Mouse (Mus musculus) megakaryocyte, embryonic 14.5 days (primary cell): ENCODE data around the gene Rita1. TPM values are rescaled to one million over a fixed set of nuclear protein-coding genes. Genes with fewer than 3 reads are reported as not detected.

Experiments
- H3K27me3 ChIP-seq: replicated peaks from 2 replicates; pipeline ENCODE3; 2012; ENCODE audit warnings: inconsistent platforms
- H3K36me3 ChIP-seq: replicated peaks from 2 replicates; pipeline ENCODE3; 2012; ENCODE audit warnings: low read length, inconsistent platforms, mixed read lengths
- H3K4me1 ChIP-seq: 2 replicates; pipeline ENCODE4 v1.6.1; 2012; ENCODE audit warnings: inconsistent platforms
- H3K4me3 ChIP-seq: replicated peaks from 2 replicates; pipeline ENCODE3; 2012; ENCODE audit warnings: moderate library complexity, mild to moderate bottlenecking, inconsistent platforms
- H3K9me3 ChIP-seq: 2 replicates; pipeline ENCODE4 v1.6.1; 2012; ENCODE audit warnings: inconsistent platforms
- FLI1 ChIP-seq: IDR thresholded peaks from 2 replicates; pipeline ENCODE4 v1.6.1; 2012; ENCODE audit warnings: low read length, inconsistent platforms, mixed read lengths
- GATA1 ChIP-seq: IDR thresholded peaks from 3 replicates; pipeline ENCODE4 v1.6.1; 2012; ENCODE audit warnings: mixed read lengths, low read length, inconsistent platforms, borderline replicate concordance
- polyA plus RNA-seq: library from polyadenylated mRNA; stranded (reverse); fragments of >175 nt; gene quantifications from 2 replicates; pipeline ENCODE4 v1.2.3, GENCODE M21; 2012; ENCODE audit warnings: low replicate concordance; ENCODE audit not compliant: insufficient read depth

Gene Rita1
- polyA plus RNA-seq, 1 experiment, result 30.9 TPM

DNA sequence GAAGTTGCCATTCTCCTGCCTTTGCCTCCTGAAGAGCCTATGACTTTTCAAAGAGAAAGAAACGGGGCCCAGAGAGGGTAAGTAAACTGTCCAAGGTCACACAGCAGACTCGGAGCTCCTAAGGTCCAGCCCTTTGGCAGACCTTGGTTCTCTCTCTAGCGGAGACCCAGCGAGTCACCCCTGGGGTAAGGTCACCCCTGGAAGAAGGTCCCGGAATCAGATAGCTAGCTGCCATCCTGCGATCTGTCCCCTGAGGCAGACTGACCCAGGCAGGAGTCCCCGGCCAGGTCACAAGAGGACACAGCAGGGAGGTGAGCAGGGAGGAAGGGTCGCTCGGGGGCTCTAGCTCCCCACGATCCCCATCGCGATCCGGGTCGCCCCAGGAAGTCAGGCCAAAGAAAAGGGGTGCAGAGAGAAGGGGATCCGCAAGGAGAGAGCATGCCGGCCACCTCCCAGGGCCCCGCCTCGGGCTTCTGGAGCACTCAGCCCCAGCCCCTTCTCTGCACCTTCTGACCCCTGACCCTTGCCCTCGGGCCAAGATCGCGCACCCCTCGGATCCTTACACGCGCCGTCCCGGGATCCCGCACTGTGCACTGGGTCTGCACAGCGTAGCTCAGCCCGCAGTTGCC, 24.3 kb downstream of the Rita1 start:
- Histone ChIP-seq H3K4me1 (peaks cover 53% of the 10 kb centered on the region), H3K9me3 (peaks cover 11% of the 10 kb centered on the region)

DNA sequence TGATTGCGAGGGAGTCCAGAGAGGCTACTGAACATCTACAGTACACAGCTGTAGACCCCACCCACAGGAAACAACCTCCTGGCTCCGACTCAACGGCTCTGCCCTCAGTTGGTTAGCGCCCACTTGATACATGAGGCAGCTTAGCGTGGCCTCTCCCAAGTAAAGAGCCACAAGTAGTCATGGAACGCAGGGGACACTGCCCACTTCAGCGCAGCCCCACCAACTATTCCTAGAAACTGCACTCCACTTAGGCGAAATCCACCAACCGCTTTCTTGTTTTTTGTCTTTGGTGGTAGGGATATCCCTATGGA, 24.8 kb downstream of the Rita1 start:
- H3K36me3 ChIP-seq, result peaks cover 27% of the 10 kb centered on the region
- peak overlapping the region; percentile 98 for H3K4me3 ChIP-seq
- H3K27me3 ChIP-seq, result no peaks in the 10 kb centered on the region
- peaks cover 54% of the 10 kb centered on the region for H3K4me1 ChIP-seq
- peaks cover 11% of the 10 kb centered on the region for H3K9me3 ChIP-seq
- TF ChIP-seq FLI1, result no peak
- no peak for TF ChIP-seq GATA1

More for the DNA sequence above, 24.3 kb downstream of the Rita1 start:
- Histone ChIP-seq H3K36me3 (peaks cover 24% of the 10 kb centered on the region), H3K4me3 (peak overlapping the region; percentile 98), H3K27me3 (no peaks in the 10 kb centered on the region)
- TF ChIP-seq GATA1, result no peak
- no peak for TF ChIP-seq FLI1

DNA sequence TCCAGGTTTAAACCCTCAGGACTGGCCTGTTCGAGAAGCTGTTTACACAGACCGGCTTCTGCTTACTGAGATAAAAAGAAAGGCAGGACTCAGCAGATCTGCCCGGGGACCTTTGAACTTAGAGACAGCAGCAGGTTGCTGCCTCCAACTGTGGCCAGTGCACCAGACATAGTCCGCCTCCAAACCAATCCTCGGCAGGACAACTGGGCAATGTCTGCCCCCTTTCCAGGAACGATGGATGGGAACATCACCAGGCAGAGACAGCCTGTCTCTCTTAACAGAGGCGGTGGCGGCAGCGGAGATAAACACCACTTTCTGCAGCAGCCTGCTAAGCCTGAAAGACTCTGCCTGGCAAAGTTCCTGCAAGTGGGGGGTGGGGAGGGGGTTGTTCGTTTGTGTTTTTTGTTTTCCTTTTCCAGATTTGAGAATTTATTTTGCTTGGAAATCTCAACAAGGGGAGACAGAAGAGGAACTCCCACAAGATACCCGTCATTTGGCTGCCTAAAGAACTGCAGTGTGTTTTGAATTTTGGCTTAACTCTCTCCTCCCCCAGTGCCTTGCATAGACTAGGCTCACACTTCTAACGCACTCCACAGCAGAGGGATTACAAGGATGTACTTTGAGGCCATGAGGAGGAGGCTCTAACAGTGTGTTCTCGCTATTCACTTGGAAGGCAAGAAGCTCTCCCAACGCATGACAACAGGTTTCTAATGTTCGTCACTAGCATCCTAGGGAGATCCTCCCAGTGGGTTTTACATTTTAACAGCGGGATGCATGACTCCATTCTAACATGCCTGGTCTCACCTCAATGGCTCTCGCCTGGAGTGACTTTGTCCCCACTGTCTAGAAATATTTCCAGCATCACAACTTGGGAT, 25.4 kb downstream of the Rita1 start:
- H3K9me3 ChIP-seq, result peaks cover 5% of the 10 kb centered on the region
- H3K4me1 ChIP-seq, result peaks cover 58% of the 10 kb centered on the region
- no peak for TF ChIP-seq FLI1
- peak overlapping the region; percentile 98 for H3K4me3 ChIP-seq
- H3K36me3 ChIP-seq, result peaks cover 31% of the 10 kb centered on the region
- no peaks in the 10 kb centered on the region for H3K27me3 ChIP-seq

DNA sequence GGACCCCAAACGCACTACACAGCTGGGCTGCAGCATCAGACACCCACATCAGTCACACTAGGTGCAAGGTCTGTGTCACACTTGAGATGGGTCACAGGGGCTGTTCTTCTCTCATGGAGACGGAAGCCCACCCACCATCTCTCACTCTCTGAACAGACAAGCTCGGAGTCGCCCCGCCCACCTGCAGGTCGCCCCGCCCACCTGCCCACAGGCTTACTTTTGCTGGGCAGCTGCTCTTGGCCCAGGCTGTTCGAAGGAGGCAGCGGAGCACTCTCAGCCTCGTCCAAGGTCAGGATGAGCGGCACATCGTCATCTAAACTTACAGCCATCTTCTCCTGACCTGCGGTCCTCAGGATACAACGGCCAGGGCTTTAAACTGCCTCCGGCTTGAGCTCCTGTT, 27.4 kb downstream of the Rita1 start:
- Histone ChIP-seq H3K27me3 (peaks cover 2% of the 10 kb centered on the region), H3K4me1 (peaks cover 70% of the 10 kb centered on the region), H3K36me3 (peaks cover 49% of the 10 kb centered on the region), H3K4me3 (no peak overlapping the region), H3K9me3 (peaks cover 4% of the 10 kb centered on the region)
- no peak for TF ChIP-seq FLI1
- TF ChIP-seq GATA1, result no peak

DNA sequence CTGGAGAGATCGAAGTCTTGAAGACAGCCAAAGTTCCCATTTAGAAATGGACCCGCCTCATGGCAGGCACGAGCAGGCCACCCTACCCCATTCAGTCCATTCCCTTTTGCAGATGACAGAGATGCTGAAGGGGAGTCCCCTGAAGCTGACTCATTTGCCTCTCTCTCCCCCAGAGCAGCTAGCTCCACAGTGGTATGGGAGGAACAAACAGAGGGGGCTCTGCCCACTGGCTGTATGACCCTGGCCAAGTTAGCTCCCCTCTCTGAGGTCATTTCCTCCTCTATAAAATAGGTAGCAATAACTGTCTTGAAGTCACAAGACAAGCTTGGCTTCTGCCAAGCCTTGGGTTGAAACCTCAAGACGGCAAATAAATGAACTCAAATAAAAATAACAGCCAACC, 28.9 kb downstream of the Rita1 start:
- peaks cover 4% of the 10 kb centered on the region for H3K27me3 ChIP-seq

DNA sequence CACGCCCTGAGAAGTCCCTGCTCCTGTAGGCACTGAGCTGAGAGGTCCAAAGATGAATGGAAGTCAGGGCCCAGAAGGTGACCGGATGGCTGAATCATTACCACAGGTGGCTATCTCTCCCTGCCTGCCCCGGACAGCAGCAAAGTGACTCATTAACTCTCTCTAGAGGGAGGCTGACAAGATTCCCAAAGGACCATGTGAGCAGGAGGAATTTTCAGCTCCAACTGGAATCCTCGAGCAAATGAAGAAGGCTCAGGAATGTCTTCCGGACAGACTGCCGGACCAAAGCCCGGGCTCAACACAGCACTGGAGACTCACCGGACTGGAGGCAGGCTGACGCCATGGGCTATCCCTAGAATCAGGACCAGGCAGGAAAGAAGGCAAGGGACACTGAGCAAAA, 30.4 kb downstream of the Rita1 start:
- peaks cover 81% of the 10 kb centered on the region for H3K4me1 ChIP-seq
- peaks cover 4% of the 10 kb centered on the region for H3K27me3 ChIP-seq
- no peak overlapping the region for H3K4me3 ChIP-seq
- peaks cover 51% of the 10 kb centered on the region for H3K36me3 ChIP-seq
- TF ChIP-seq GATA1 (no peak), FLI1 (no peak)
- peaks cover 4% of the 10 kb centered on the region for H3K9me3 ChIP-seq

More for the DNA sequence above, 28.9 kb downstream of the Rita1 start:
- H3K9me3 ChIP-seq, result peaks cover 4% of the 10 kb centered on the region
- peaks cover 51% of the 10 kb centered on the region for H3K36me3 ChIP-seq
- peaks cover 78% of the 10 kb centered on the region for H3K4me1 ChIP-seq
- H3K4me3 ChIP-seq, result no peak overlapping the region
- TF ChIP-seq GATA1 (no peak), FLI1 (no peak)

DNA sequence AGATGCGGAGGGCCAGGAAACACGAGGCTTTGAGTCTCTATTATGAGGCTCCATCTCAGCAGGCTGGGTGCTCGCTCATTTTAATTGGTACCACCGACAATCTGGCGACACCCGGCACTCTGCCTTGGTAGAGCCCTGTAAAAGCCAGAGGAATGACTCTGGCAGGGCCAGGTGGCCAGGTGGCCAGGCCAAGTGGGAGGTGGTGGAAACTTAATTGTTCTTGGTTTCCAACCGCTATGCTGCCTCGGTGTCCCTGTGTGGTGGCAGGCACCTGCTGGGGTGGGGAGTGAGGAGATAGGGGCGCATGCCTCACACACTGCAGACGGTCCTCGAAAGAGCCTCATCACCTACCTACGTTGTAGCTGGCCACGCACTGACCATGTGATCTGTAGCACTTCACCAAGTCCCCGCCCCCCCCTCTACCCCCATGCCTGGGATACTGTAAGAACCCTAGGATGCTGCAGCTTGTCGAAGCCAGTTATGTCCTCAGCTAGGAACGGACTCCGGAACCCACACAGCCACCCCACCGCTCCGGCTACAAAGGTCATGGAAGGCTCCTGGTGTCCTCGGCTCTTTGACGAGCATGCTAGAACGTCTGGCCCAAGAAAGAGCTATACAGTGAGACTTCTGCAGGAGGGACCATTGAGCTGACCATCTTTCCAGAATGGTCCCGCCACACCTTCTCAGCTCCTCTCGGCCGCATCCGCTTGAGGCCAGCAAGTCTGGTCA, 32.3 kb downstream of the Rita1 start:
- peaks cover 78% of the 10 kb centered on the region for H3K4me1 ChIP-seq
- H3K27me3 ChIP-seq, result peaks cover 4% of the 10 kb centered on the region
- H3K9me3 ChIP-seq, result peaks cover 4% of the 10 kb centered on the region
- TF ChIP-seq FLI1 (no peak), GATA1 (no peak)
- peak overlapping the region; percentile 43 for H3K4me3 ChIP-seq
- peaks cover 52% of the 10 kb centered on the region for H3K36me3 ChIP-seq

DNA sequence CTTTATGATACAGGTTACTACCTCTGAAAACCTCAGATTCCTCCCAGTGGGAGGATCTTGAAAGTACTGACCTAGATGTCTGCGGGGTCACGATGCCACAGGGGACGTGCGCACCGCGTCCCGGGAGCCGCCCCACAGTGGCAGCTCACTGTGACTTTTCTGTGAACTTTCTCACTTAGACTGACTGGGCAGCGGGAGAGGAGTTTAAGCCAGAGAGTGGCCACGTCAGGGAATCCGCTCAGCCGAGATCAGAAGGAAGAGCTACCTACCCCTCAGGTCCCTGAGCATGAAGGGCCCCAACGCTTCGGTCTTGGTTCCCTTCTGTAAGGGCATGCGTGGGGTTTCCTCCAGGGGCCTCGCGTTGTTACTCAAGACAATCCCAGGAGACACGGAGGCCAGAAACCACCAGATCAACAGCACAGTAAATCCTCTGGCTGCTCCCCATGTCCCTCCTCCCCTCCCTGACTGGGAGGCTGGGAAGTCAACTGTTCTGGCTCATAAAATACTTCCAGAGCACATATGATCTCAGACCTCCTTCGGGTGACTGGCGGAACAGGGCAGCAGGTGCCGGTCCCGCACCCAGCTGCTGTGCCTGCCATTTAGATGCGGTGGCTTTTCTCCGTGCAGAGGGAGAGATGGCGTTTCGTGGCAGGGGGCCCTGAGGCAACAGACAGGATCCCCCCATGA, 33.0 kb downstream of the Rita1 start:
- peaks cover 52% of the 10 kb centered on the region for H3K36me3 ChIP-seq
- peaks cover 80% of the 10 kb centered on the region for H3K4me1 ChIP-seq
- no peak for TF ChIP-seq GATA1
- no peak for TF ChIP-seq FLI1
- H3K9me3 ChIP-seq, result peaks cover 4% of the 10 kb centered on the region
- peaks cover 4% of the 10 kb centered on the region for H3K27me3 ChIP-seq
- H3K4me3 ChIP-seq, result peak overlapping the region; percentile 53

DNA sequence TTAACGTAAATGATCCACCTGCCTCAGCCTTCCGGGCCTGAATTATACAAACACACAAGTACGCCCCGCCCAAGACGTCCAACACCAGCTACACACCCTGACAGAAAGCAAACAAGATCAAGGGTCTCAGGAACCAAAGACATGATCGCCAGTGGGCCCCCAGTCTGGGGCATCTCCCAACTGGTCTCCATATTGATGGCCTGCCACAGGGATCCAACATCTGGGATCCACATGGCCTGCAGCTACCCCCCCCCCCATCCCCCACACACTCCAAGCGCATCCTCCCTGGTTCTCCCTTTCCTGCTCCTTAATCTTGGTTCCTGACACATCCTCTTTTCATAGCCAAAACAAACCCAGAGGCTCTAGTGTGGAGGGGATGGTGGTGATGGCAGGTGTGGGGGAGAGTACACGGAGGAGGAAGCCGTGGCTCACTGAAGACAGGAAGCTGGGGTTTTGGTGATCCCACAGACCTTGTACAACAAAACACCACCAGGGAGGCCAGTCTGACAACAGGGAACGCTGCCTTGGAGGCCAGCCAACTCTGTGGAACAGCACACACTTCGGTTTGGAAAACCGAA, 33.8 kb downstream of the Rita1 start:
- peaks cover 80% of the 10 kb centered on the region for H3K4me1 ChIP-seq
- peaks cover 4% of the 10 kb centered on the region for H3K27me3 ChIP-seq
- H3K36me3 ChIP-seq, result peaks cover 48% of the 10 kb centered on the region
- H3K9me3 ChIP-seq, result peaks cover 4% of the 10 kb centered on the region
- H3K4me3 ChIP-seq, result peak overlapping the region; percentile 80
- TF ChIP-seq GATA1, result no peak
- no peak for TF ChIP-seq FLI1
